Mouse (Mus musculus) MEL (cell line): ENCODE results near the gene Dglucy.

Experiments used
- CHD1 ChIP-seq: IDR thresholded peaks from 2 replicates; pipeline ENCODE4 v1.6.1; 2012; ENCODE audit warnings: low read depth, mild to moderate bottlenecking, inconsistent platforms, low read length, improper control_type of control experiment
- CHD2 ChIP-seq: IDR thresholded peaks from 2 replicates; pipeline ENCODE4 v1.6.1; 2011; ENCODE audit warnings: low read length, improper control_type of control experiment
- E2F4 ChIP-seq: IDR thresholded peaks from 2 replicates; pipeline ENCODE4 v1.6.1; 2011; ENCODE audit warnings: low read depth, low read length, improper control_type of control experiment, borderline replicate concordance
- KAT2A ChIP-seq: conservative IDR thresholded peaks from 2 replicates; pipeline ENCODE4 v1.6.1; 2012; ENCODE audit warnings: low read depth, low read length, improper control_type of control experiment, inconsistent platforms
- POLR2A ChIP-seq, 2 experiments: IDR thresholded peaks; 2 replicates each; pipeline ENCODE4 v1.6.1; 2011 to 2012; ENCODE audit warnings: low read length in 2 of 2, mild to moderate bottlenecking in 2 of 2, control low read depth in 1 of 2, improper control_type of control experiment in 1 of 2, low read depth in 1 of 2, moderate library complexity in 1 of 2; ENCODE audit not compliant: control insufficient read depth in 1 of 2, insufficient read depth in 1 of 2, poor library complexity in 1 of 2
- POLR2AphosphoS2 ChIP-seq: IDR thresholded peaks from 2 replicates; pipeline ENCODE4 v1.6.1; 2011; ENCODE audit warnings: low read length, improper control_type of control experiment
- POLR2AphosphoS5 ChIP-seq: IDR thresholded peaks from 2 replicates; pipeline ENCODE4 v1.6.1; 2012; ENCODE audit warnings: low read depth, borderline replicate concordance, mild to moderate bottlenecking, inconsistent platforms, low read length, moderate library complexity, mixed read lengths
- RAD21 ChIP-seq: IDR thresholded peaks from 2 replicates; pipeline ENCODE4 v1.6.1; 2011; ENCODE audit warnings: mild to moderate bottlenecking, low read depth, low read length, improper control_type of control experiment
- USF1 ChIP-seq: IDR thresholded peaks from 2 replicates; pipeline ENCODE4 v1.6.1; 2014; ENCODE audit warnings: low read depth, mild to moderate bottlenecking, inconsistent platforms, low read length, improper control_type of control experiment, moderate library complexity
- ZKSCAN1 ChIP-seq: IDR thresholded peaks from 2 replicates; pipeline ENCODE4 v1.6.1; 2012; ENCODE audit warnings: low read depth, mild to moderate bottlenecking, inconsistent platforms, low read length, improper control_type of control experiment, moderate library complexity

DNA sequence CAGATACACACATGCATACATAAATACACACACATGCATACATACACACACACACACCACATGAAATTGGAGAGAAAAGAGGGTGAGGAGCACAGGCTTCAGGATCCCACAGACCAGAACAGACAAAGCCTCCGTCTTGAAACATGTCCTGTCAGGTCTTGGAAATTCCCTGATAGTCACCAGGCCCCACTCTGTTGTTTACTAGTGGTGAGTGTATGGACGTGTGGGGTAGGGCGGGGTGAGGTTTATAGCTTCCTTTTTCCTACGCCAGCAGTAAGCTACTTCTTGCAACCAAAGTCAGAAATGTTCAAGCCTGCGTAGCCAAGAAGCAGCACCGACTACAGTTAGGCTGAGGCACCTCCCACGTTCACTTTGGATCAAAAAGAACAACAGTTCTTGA, 104.3 kb downstream of the Dglucy start:
- TF ChIP-seq CHD1 (no peak), POLR2AphosphoS5 (no peak), E2F4 (no peak), USF1 (no peak), POLR2A (IDR thresholded peaks at IDR 0.05; ENCODE audit: control insufficient read depth in 1 of 2, insufficient read depth in 1 of 2, low read depth in 1 of 2, low read length in 2 of 2, poor library complexity in 1 of 2) (no peak), ZKSCAN1 (no peak), POLR2AphosphoS2 (no peak), RAD21 (no peak), KAT2A (no peak), CHD2 (no peak)
